Mouse (Mus musculus): Measurements from ENCODE around the gene Anxa2.

The Anxa2 gene

GRCm38 (mm10) chr9:69511881-69512590 is 58.6 kb downstream of the Anxa2 start:
- DNase-seq (ENCODE audit: low spot score): no peak

- DNase-seq (ENCODE audit: low spot score): no peak
Measured at GRCm38 (mm10) chr9:69512726-69513125, 59.3 kb downstream of the Anxa2 start.

GRCm38 (mm10) chr9:69514206-69514605 is 60.8 kb downstream of the Anxa2 start:
- DNase-seq (ENCODE audit: low spot score): no peak

- no peak for DNase-seq (ENCODE audit: low spot score)
Measured at GRCm38 (mm10) chr9:69515416-69515815, 62.0 kb downstream of the Anxa2 start.

GRCm38 (mm10) chr9:69517387-69518035 is 64.1 kb downstream of the Anxa2 start:
- no peak for DNase-seq (ENCODE audit: low spot score)
